ENCODE assay signal across 29 mouse cellular contexts in the genomic region with DNA sequence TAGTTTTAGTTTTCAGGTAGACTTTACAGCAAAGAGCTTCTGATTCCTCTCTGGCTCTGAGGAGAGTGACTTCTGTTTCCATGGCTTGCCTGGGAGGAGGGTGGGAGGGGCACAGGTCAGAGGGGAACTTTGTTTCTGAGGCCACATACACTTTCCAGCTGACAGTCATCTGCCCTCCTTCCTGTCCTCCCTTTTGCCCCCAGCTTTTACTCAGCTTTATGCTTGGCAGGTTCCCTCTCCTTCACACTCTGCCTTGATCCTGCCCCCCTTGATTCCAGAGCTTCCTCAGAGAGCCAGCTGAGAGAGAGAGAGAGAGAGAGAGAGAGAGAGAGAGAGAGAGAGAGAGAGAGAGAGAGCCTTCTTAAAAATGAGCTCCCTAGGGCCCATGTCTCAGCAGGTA. TPM values are rescaled to one million over a fixed set of nuclear protein-coding genes. Genes with fewer than 3 reads are reported as not detected.
A peak's percentile ranks its signal among the peaks of the same experiment; 100 is the strongest.
DNase-seq lines count a peak whose midpoint lies in the region; ATAC-seq and TF ChIP-seq lines count a peak whose summit lies in the region.
"Had no signal": no experiment of that assay in that cellular context is flagged by ENCODE, and none has a peak within 500 bp of the region (broad histone marks: within the 10 kb centered on the region; RNA-seq: fewer than 3 reads in every experiment).

No protein-coding gene starts in this region.

- peaks cover 4% of the 10 kb centered on the region; the same call in 1 of the 2 replicates for H3K36me3 ChIP-seq in hindbrain, embryonic 10.5 days
- no peaks in the 10 kb centered on the region for H3K36me3 ChIP-seq in hindbrain, postnatal 0 days (ENCODE audit: insufficient read depth, low read length)
- H3K36me3 ChIP-seq in kidney, embryonic 16.5 days (ENCODE audit: insufficient read depth, low read length): no peaks in the 10 kb centered on the region
- H3K36me3 ChIP-seq in kidney, adult 2 months (ENCODE audit: control insufficient read depth, insufficient read depth, low read length): no peaks in the 10 kb centered on the region
- H3K36me3 ChIP-seq in neural tube, embryonic 15.5 days: no peaks in the 10 kb centered on the region
- H3K36me3 ChIP-seq: embryonic facial prominence, embryonic 13.5 days; forebrain, embryonic 12.5 days; forebrain, embryonic 15.5 days had no signal

- no peak overlapping the region for H3K4me2 ChIP-seq in hindbrain, postnatal 0 days (ENCODE audit: low read depth, low read length)
- H3K4me2 ChIP-seq in kidney, embryonic 16.5 days (replicated peaks; ENCODE audit: low read depth, low read length): no peak overlapping the region
- H3K4me2 ChIP-seq in neural tube, embryonic 15.5 days: no peak overlapping the region
- H3K4me2 ChIP-seq: embryonic facial prominence, embryonic 13.5 days; forebrain, embryonic 12.5 days; forebrain, embryonic 15.5 days; heart, embryonic 11.5 days; hindbrain, embryonic 14.5 days had no signal

- no peak for DNase-seq in hindbrain, embryonic 10.5 days (ENCODE audit: low spot score)
- DNase-seq in hindbrain, postnatal 0 days (ENCODE audit: low spot score): no peak
- no peak for DNase-seq in kidney, adult 2 months
- no peak for DNase-seq in neural tube, embryonic 10.5 days (ENCODE audit: extremely low spot score, low spot score)
- no peak for DNase-seq in gastrocnemius, postnatal 14 days
- DNase-seq: adrenal gland, adult 8-10 months; adrenal gland, postnatal 25 days; cerebellum, adult 11-12 months; cerebellum, adult 8-10 months; cerebellum, postnatal 10 days; cerebellum, postnatal 36 days; embryo, embryonic 11 days; gastrocnemius, postnatal 36 days; heart, adult 11 months had no signal

- peaks cover 14% of the 10 kb centered on the region for H3K4me1 ChIP-seq in hindbrain, embryonic 10.5 days (replicated peaks)
- no peaks in the 10 kb centered on the region for H3K4me1 ChIP-seq in hindbrain, postnatal 0 days (ENCODE audit: insufficient read depth, low read length)
- peaks cover 22% of the 10 kb centered on the region for H3K4me1 ChIP-seq in kidney, embryonic 16.5 days (ENCODE audit: insufficient read depth, low read length)
- no peaks in the 10 kb centered on the region; the same call in 1 of the 2 replicates for H3K4me1 ChIP-seq in kidney, adult 2 months (ENCODE audit: control insufficient read depth, insufficient read depth, low read length)
- H3K4me1 ChIP-seq in neural tube, embryonic 15.5 days: peaks cover 21% of the 10 kb centered on the region
- H3K4me1 ChIP-seq: forebrain, embryonic 15.5 days had no signal

- no peak for TF ChIP-seq POLR2A in kidney, adult 2 months (IDR thresholded peaks at IDR 0.05; ENCODE audit: low read depth, low read length)

- no peaks in the 10 kb centered on the region for H3K27me3 ChIP-seq in hindbrain, embryonic 10.5 days (ENCODE audit: insufficient read depth, poor library complexity, severe bottlenecking)
- no peaks in the 10 kb centered on the region for H3K27me3 ChIP-seq in hindbrain, postnatal 0 days (ENCODE audit: insufficient read depth, low read length)
- no peaks in the 10 kb centered on the region for H3K27me3 ChIP-seq in kidney, embryonic 16.5 days (ENCODE audit: insufficient read depth, low read length)
- H3K27me3 ChIP-seq in kidney, adult 2 months (replicated peaks; ENCODE audit: control insufficient read depth, insufficient read depth, low read length): no peaks in the 10 kb centered on the region
- H3K27me3 ChIP-seq in neural tube, embryonic 15.5 days (replicated peaks): no peaks in the 10 kb centered on the region
- H3K27me3 ChIP-seq: embryonic facial prominence, embryonic 13.5 days; forebrain, embryonic 12.5 days; forebrain, embryonic 15.5 days had no signal

- no peak overlapping the region for H3K9ac ChIP-seq in hindbrain, postnatal 0 days (replicated peaks; ENCODE audit: low read length)
- H3K9ac ChIP-seq in kidney, embryonic 16.5 days (replicated peaks; ENCODE audit: low read length): no peak overlapping the region
- no peak overlapping the region for H3K9ac ChIP-seq in neural tube, embryonic 15.5 days (replicated peaks)
- H3K9ac ChIP-seq: embryonic facial prominence, embryonic 13.5 days; forebrain, embryonic 12.5 days; forebrain, embryonic 15.5 days; hindbrain, embryonic 14.5 days had no signal

- intact Hi-C loops in gastrocnemius, postnatal 14 days (cut with DNase I; ENCODE audit: low total_unique reads): no loop called here

- no peak overlapping the region for H3K4me3 ChIP-seq in hindbrain, embryonic 10.5 days
- H3K4me3 ChIP-seq in hindbrain, postnatal 0 days (ENCODE audit: low read length): no peak overlapping the region
- H3K4me3 ChIP-seq in kidney, embryonic 16.5 days (ENCODE audit: low read length): no peak overlapping the region
- H3K4me3 ChIP-seq in kidney, adult 2 months (ENCODE audit: insufficient read depth, low read depth, low read length): no peak overlapping the region
- H3K4me3 ChIP-seq in neural tube, embryonic 15.5 days (replicated peaks): no peak overlapping the region
- H3K4me3 ChIP-seq: embryonic facial prominence, embryonic 10.5 days; embryonic facial prominence, embryonic 13.5 days; erythroblast, embryonic 14.5 days; forebrain, embryonic 12.5 days; forebrain, embryonic 15.5 days had no signal

- H3K27ac ChIP-seq in hindbrain, embryonic 10.5 days: peak overlapping the region; percentile 2; the same call in 1 of the 2 replicates
- no peak overlapping the region for H3K27ac ChIP-seq in hindbrain, postnatal 0 days
- no peak overlapping the region for H3K27ac ChIP-seq in kidney, embryonic 16.5 days (ENCODE audit: low read length)
- H3K27ac ChIP-seq in kidney, adult 2 months (ENCODE audit: insufficient read depth, low read depth, low read length): no peak overlapping the region
- H3K27ac ChIP-seq in neural tube, embryonic 15.5 days (replicated peaks): peak overlapping the region; percentile 13; the same call in 1 of the 2 replicates
- H3K27ac ChIP-seq: embryonic facial prominence, embryonic 10.5 days; embryonic facial prominence, embryonic 13.5 days; forebrain, embryonic 12.5 days; forebrain, embryonic 15.5 days; hindbrain, embryonic 14.5 days had no signal

- no peak for ATAC-seq in hindbrain, postnatal 0 days
- ATAC-seq in kidney, embryonic 16.5 days (ENCODE audit: low FRiP score, low TSS enrichment): 0 out of 2 replicates have a peak, but pooled peaks have one; percentile 53
- ATAC-seq in neural tube, embryonic 15.5 days (ENCODE audit: low FRiP score): no peak
- ATAC-seq: activated CD4-positive, CD25-positive, alpha-beta regulatory T cell, adult 4 months; forebrain, embryonic 15.5 days had no signal

- H3K9me3 ChIP-seq in hindbrain, embryonic 10.5 days: no peaks in the 10 kb centered on the region
- no peaks in the 10 kb centered on the region for H3K9me3 ChIP-seq in hindbrain, postnatal 0 days (ENCODE audit: low read length)
- H3K9me3 ChIP-seq in kidney, embryonic 16.5 days (ENCODE audit: low read length): no peaks in the 10 kb centered on the region
- H3K9me3 ChIP-seq in neural tube, embryonic 15.5 days (replicated peaks): no peaks in the 10 kb centered on the region
- H3K9me3 ChIP-seq: embryonic facial prominence, embryonic 10.5 days; embryonic facial prominence, embryonic 13.5 days; forebrain, embryonic 12.5 days; forebrain, embryonic 15.5 days had no signal

- TF ChIP-seq CTCF in hindbrain, postnatal 0 days (IDR thresholded peaks at IDR 0.05; ENCODE audit: low read depth): no peak
- no peak for TF ChIP-seq CTCF in kidney, adult 2 months (conservative IDR thresholded peaks at IDR 0.05; ENCODE audit: insufficient read depth, insufficient read length, low read depth, low read length)

RNA-seq across cellular contexts. Expression of gene Hormad2, which starts 30.3 kb away (rescaled TPM):
- 0.07 TPM in 1 of 2 replicates, not detected in the other for polyA plus RNA-seq in hindbrain, embryonic 10.5 days (2016; fragmentation: Nextera tagmentation; extraction: Ambion mirVana)
- total RNA-seq in hindbrain, postnatal 0 days (2014; rRNA removed): not detected in 2 replicates
- polyA plus RNA-seq in hindbrain, postnatal 0 days (2015; fragmentation: Nextera tagmentation; extraction: Ambion mirVana): not detected in 2 replicates
- 0.51 and 0.66 TPM in 2 replicates for polyA plus RNA-seq in kidney, embryonic 16.5 days (2015; fragmentation: Nextera tagmentation; extraction: Ambion mirVana)
- polyA plus RNA-seq in kidney, adult 2 months (2012; rRNA removed): not detected in 2 replicates
- polyA plus RNA-seq in neural tube, embryonic 15.5 days (2015; fragmentation: Nextera tagmentation; extraction: Ambion mirVana): 0.29 TPM in 1 of 2 replicates, not detected in the other
- total RNA-seq in gastrocnemius, postnatal 14 days (2021): not detected
- total RNA-seq: gastrocnemius, adult 8-10 months; gastrocnemius, postnatal 36 days; heart, adult 8-10 months; heart, postnatal 25 days had no signal
- polyA plus RNA-seq: embryonic facial prominence, embryonic 13.5 days; erythroblast, embryonic 14.5 days; forebrain, embryonic 12.5 days; forebrain, embryonic 15.5 days; heart, postnatal 0 days; hindbrain, embryonic 11.5 days had no signal

Comparison
In these comparisons a context has a peak if more than half of its experiments do, and no peak if none do; other contexts are left out.
1. H3K27ac ChIP-seq: peak in hindbrain, embryonic 10.5 days (single experiment) and neural tube, embryonic 15.5 days (single experiment); none in hindbrain, postnatal 0 days (single experiment), kidney, embryonic 16.5 days (single experiment) and kidney, adult 2 months (single experiment).